Mouse (Mus musculus) megakaryocyte, adult 5-6 weeks (primary cell): ENCODE data around the gene Schip1. TPM values are rescaled to one million over a fixed set of nuclear protein-coding genes. Genes with fewer than 3 reads are reported as not detected.

Experiments
- ATAC-seq: 2 replicates; pipeline ENCODE4 v1.8.0; 2016; ENCODE audit warnings: mild to moderate bottlenecking, inconsistent platforms; ENCODE audit not compliant: poor library complexity, severe bottlenecking
- total RNA-seq, 2 experiments: library from RNA; stranded (forward) in 1 of 2; stranded (reverse) in 1 of 2; fragments of 153-499, 151-499 nt in 1 of 2; fragments of 221-1000, 200-1000 nt in 1 of 2; gene quantifications; 2 replicates each; pipeline versions ENCODE4 v1.2.3 to v1.2.4; 2015 to 2017

The Schip1 gene
- total RNA-seq, 2 experiments from 2014 or later = 0.11 TPM; not detected in 1

DNA sequence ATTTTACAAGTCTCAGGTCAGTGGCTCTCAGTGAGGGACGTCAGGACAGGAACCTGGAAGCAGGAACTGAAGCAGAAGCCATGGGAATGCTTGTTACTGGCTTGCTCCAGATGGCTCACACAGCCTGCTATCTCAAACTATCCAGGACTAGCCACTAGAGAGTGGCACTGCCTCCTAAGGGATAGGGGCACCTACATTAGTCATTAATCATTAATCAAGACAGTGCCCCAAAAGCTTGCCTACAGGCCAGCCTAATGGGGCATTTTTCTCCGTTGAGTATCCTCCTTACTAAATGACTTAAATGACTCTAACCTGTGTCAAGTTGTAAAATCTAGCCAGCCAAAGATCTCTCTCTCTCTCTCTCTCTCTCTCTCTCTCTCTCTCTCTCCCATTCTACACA lies 314.2 kb downstream of the Schip1 start:
- ATAC-seq = no peak

DNA sequence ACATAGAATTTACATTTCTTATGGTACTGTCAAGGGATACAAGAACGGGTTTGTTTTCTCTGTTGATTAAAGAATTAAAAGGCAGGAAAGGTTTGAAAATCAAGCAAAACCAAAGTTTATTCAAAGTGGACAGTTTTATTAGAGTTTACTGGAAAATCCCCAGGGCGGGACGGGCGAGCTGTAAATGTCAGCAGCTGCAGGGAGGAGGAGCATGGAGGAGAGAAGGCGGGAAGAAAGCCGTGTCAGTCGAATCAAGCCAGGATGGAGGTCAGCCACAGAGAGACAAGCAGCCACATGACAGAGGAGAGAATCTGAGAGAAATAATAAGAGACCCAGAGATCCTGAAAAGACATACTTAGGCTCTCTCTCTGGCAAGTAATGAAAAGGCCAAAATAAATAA lies 314.6 kb downstream of the Schip1 start:
- ATAC-seq = no peak

- ATAC-seq = no peak
Measured at GRCm38 (mm10) chr3:68383672-68384071, 319.1 kb downstream of the Schip1 start.

GRCm38 (mm10) chr3:68385544-68385943 lies 320.9 kb downstream of the Schip1 start:
- ATAC-seq = no peak

DNA sequence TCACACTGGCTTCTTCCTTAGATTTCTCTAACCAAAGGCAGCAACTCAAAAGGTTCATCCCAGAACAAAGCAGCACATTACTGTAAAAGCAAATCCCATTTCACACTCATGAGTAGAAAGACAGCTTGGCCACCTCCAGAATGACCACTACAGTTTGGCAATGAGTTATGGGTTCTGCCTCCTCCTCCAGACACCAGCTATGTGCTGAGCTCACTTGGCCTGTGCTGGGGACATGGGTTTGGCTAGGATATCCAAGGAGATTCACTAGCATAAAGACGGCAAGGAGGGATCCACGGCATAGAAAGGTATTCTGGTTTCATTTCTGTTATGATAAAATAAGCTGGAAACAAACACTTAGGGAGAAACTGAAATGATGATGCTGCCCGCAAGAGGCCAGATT lies 323.4 kb downstream of the Schip1 start:
- ATAC-seq = no peak

DNA sequence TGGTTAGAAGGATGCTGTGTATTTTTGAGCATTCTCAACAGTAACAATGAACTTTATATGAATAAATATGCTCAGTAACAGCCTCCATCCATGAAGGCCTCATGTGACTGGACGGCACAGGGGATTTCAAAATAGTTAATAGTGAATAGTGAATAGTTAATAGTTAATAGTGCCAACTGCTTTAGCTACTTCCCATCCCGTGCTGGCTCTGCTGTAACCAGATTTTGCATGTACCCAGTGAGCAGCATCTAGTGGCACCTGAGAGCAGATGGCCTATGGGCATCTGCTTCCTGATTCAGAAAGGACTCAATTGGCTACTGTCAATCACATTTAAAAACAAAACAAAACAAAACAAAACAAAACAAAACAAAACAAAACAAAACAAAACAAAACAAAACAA lies 329.0 kb downstream of the Schip1 start:
- no peak for ATAC-seq

GRCm38 (mm10) chr3:68398691-68399090 lies 334.1 kb downstream of the Schip1 start:
- ATAC-seq = no peak

DNA sequence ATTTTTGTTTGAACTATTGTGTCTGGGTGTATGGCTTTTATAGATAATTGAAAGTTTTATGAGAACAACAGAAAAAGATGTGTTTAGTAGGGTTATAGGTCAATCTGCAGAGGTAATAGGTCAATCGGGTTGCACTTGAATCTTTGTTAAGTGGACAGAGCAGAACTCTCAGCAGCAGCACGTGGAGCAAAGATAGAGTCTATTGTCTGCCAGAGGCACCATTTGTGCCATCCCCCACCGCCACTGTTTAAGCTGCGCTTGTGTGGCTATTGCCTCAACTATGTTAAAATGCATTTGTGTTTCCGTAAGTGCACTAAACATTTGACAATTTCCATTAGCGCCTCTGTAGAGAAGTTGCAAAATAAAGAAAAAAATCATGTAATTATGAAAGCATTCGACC lies 335.5 kb downstream of the Schip1 start:
- no peak for ATAC-seq

DNA sequence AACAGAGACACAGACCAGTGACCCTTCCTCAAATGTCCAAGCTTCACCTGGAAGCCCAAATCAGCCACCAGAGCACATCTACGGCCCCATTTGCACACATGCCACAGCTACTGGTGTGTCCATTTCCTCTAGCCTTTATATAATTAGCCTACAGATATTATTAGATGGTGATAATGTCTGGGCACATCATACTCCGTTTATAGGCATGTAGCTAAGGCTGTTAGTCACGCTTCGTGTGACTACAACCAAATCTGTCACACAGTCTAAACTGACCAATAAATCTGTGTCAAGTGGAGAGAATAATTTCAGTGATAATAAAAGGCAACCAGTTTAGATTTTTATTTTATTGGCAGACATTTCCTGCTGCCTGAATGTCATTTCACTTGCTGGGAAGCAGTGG lies 338.7 kb downstream of the Schip1 start:
- no peak for ATAC-seq

GRCm38 (mm10) chr3:68403783-68404217 lies 339.2 kb downstream of the Schip1 start:
- ATAC-seq = no peak

DNA sequence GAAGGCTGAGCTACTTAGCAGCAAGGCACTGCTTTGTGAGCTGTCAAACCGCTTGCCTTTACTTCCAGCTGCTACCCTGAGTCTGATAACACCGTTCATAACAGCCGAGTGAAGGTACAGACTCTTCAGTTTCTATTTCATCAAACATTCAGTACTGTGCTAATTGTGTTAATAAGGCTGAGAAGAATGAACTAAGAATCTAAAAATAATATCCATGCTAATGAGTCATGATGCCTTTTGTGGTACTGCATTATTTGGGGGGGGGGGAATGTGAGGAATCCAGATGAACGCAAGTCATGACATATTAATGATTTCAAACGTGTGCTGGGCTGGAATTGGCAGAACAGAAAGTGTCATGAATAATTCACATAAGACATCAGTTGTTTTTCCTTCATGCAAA lies 341.1 kb downstream of the Schip1 start:
- no peak for ATAC-seq

GRCm38 (mm10) chr3:68412262-68412661 lies 347.7 kb downstream of the Schip1 start:
- ATAC-seq = no peak

DNA sequence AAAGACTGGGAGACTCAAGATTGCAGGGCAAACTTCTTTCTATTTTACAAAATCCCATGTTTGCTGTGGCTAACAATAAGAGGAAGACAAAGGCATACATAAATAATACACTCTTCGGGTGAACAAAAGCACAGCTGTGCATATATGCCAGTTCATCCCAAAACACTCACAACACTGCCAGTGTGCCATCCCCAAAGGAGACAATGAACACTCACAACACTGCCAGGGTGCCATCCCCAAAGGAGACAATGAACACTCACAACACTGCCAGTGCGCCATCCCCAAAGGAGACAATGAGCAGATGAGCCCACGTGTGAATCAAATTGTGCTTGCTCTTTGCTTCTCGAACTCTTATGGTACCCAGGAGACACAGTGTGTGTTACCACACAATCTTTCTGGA lies 355.2 kb downstream of the Schip1 start:
- ATAC-seq = no peak

DNA sequence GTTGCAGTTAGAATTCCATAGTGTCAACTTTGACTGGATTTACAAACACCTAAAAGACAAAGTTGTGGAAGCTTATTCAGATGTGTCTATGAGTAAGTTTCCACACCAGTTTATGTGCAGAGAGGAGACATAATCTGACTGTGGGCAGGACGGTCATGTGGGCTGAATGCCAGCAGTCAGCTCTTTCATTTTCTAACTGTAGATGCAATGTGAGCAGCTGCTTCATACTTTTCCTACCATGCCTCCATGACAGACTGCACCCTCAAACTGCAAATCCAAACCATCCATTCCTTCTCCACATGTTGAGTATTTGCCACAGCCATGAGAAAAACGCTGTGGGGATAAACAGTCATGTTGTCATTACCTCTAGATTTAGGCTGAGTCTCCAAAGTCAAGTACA lies 356.3 kb downstream of the Schip1 start:
- ATAC-seq = no peak

DNA sequence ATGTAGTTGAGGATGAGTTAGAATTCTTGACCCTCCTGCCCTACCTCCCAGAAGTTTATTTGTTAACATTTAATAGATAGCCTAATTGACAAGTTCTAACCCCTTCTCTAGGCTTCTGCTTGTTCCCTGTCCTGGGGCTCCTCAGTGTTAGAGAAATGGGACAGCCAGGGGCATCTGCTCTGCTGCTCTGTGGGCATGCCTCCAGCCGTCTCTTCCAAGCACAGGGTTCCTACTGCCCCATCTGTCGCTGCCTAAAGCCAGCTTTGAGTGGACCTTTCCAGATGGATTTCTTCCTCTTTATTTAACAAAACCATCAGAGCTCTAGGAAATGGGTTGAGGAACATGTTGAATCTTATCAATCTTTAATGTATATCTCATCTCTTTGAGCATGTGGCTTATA lies 357.2 kb downstream of the Schip1 start:
- ATAC-seq = no peak

GRCm38 (mm10) chr3:68428081-68428480 lies 363.5 kb downstream of the Schip1 start:
- no peak for ATAC-seq

GRCm38 (mm10) chr3:68434435-68434834 lies 369.8 kb downstream of the Schip1 start:
- ATAC-seq = no peak

DNA sequence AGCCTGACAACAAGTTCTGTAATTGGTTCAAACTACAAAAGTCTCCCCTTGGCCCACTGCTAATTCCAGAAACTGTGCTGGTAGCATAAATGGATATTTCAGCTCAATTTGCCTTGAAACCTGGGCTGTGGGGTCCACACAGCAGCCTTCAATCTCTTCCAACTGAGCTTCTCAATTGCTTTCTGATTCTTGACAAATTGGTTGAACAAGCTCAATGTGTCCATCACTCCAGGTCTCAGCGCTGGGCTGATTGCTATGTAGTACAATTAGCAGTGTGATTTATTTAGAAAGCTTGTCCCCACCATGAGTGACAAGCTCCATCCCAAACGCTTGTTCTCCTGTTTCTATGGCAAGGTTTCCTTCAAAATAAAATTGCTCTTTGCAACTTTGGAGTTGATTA lies 370.3 kb downstream of the Schip1 start:
- ATAC-seq = no peak

- no peak for ATAC-seq
Measured at GRCm38 (mm10) chr3:68448480-68448879, 383.9 kb downstream of the Schip1 start.

GRCm38 (mm10) chr3:68451634-68452033 lies 387.0 kb downstream of the Schip1 start:
- ATAC-seq = no peak

DNA sequence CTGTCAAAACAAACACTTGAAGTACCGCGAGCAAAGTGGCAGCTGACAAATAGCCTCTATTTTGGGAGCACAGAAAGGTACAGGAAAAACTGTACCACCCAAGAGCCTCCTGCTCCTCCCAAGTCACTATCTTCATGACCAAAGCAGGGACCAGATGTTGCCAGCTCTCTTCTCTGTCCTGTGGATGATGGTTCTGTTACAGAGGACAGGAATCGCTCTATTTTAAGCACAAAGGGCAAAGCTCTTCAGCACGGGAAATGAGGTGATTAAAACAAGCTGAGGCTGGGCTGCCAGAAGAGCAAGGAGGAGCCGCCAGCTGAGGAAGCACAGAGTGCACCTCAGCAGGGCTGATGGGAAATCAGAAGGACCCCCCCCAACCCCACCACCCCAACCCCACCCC lies 388.7 kb downstream of the Schip1 start:
- ATAC-seq = no peak

DNA sequence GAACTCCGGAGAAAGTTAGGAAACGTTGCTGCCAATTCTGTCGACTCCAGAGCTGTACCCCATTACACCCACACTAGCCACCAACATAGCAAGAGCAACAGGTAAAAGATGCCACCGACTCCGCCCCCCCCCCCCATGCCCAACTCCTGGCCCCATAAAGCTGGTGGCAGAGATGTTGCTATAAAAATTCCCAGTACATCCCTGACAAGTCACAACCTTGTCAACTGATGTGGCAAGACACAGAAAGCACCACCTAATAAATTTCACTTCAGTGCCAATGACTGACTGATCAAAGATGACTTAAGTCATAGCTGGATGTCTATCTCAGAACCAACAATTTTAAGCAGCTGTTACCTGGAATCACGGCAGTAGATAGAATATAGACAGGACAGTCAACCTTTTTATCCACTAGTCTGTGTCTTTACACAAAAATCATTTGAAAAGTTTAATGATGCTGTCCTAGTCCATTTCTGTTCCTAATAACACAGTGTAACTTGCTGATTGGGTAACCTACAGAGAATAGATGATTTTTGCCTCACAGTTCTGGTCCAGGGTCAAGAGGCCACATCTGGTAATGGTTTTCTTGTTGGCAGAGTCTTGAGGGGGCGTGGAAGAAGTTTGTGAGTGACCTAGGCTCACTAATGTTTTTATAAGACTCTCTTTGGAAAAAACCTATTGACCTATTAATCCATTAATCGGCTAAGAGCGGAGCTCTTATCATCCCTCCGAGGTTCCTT lies 389.3 kb downstream of the Schip1 start:
- no peak for ATAC-seq

GRCm38 (mm10) chr3:68466643-68467042 lies 402.0 kb downstream of the Schip1 start:
- no peak for ATAC-seq
